Mouse (Mus musculus) spleen, adult 18-20 months (tissue): Measurements from ENCODE around the gene Gng12.

Experiments used
- DNase-seq, 2 experiments: peaks; one replicate each; pipeline ENCODE4 v3.0.0; 2022; ENCODE audit warnings: mixed read lengths in 2 of 2

Gng12 gene

DNA sequence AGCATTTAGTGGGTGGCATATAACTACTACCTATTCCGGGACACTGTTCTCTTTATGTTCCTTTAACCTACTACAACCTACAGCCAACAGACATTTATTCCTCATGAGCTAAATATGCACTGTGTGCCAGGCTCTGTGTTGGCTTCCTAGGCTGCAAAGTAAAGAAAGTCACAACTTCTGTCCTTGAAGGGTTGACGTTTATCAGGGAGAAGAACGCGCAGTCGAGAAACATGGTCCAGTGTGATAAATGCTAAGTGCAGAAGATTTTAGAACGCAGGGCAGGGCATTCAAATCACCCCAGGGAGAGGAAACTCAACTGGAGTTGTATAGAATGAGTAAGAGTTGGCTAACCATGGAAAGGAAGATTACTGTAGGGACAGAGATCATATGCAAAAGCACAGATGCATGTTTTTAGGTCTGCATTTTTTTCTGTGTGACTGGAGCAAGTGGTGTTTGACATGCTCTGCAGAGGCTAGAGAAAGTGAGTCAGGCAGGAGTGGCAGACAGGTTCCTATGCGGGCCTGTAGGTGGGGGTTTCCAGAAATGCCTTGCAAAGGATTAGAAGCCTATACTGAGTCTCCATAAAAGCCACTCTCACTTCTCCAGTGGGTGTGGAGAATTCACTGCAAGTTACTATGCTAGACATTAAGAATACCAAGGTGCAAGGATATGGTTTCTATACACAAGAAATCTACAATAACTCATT is 161.9 kb downstream of the Gng12 start:
- no peak for DNase-seq

DNA sequence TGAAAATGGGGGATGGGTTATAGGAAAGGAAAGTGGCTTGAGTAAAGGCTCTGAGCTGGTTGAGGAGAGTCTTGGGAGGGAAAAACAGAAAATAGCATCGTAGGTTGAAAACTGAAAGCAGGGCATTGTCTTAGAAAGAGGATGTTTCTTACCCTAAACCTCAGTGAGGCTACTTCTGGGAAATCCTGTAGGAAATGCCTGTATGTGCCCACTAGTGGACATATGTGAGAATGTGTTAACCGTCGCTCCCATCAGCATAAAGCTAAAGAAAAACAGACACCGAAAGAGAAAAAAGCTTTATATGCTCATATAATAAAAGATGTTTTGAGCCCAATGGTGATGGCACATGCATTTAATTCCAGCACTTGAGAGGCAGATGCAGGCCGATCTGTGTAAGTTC is 163.9 kb downstream of the Gng12 start:
- DNase-seq, result no peak

DNA sequence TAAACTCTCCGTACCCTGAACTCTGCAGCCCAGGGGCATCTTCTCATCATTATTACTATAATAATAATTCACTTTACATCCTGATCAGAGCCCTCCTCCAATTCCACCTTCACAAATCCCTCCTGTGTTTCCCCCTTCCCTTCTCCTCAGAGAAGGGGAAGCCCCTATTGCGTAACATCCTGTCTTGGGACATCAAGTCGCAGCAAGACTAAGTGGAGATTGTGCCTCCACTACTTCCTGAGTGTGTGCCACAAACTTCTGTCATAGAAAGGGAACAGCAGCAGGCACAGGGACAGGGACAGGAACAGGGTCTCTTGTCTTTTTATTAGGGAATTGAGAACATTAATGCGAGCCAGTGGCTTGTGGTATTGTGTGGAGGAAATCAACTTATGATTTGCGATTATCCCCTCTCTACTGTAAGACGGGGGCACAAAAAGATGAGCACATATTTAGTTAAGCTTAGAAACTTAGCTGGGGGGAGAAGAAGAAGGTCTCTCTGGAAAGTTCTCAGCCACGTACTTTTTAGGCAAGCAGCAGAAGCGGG is 173.1 kb downstream of the Gng12 start:
- DNase-seq, result no peak

DNA sequence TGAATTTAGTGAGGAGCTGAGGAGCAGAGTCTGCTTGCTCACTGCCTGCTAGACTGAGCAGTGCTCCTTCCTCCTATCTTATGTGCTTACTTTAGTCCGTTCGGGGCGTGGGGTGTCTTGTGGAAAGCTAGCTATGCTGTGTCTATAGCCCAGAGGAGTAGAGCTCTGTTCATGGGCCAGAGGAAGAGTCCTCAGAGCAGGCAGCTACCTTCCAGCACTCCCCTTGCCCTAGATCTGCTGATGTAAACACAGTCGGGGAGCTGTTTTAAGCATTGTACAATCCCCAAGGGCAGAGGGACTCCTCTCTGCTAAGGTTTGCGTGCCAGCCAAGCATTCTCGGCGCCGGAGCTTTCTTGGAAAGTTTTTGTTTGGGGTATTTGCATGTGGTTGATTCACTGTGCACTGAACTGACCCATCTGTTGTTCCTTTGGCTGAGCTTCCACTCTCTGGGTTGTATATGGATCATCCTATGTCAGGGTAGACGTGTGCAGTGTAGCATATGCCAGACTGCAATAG is 173.7 kb downstream of the Gng12 start:
- DNase-seq, result no peak
